Mouse (Mus musculus) megakaryocyte, embryonic 14.5 days (primary cell): ENCODE measurements around the gene Atox1. TPM values are rescaled to one million over a fixed set of nuclear protein-coding genes. Genes with fewer than 3 reads are reported as not detected.

ENCODE experiments used
- H3K27me3 ChIP-seq: replicated peaks from 2 replicates; pipeline ENCODE3; 2012; ENCODE audit warnings: inconsistent platforms
- H3K36me3 ChIP-seq: replicated peaks from 2 replicates; pipeline ENCODE3; 2012; ENCODE audit warnings: low read length, inconsistent platforms, mixed read lengths
- H3K4me1 ChIP-seq: 2 replicates; pipeline ENCODE4 v1.6.1; 2012; ENCODE audit warnings: inconsistent platforms
- H3K4me3 ChIP-seq: replicated peaks from 2 replicates; pipeline ENCODE3; 2012; ENCODE audit warnings: moderate library complexity, mild to moderate bottlenecking, inconsistent platforms
- H3K9me3 ChIP-seq: 2 replicates; pipeline ENCODE4 v1.6.1; 2012; ENCODE audit warnings: inconsistent platforms
- FLI1 ChIP-seq: IDR thresholded peaks from 2 replicates; pipeline ENCODE4 v1.6.1; 2012; ENCODE audit warnings: low read length, inconsistent platforms, mixed read lengths
- GATA1 ChIP-seq: IDR thresholded peaks from 3 replicates; pipeline ENCODE4 v1.6.1; 2012; ENCODE audit warnings: mixed read lengths, low read length, inconsistent platforms, borderline replicate concordance
- polyA plus RNA-seq: library from polyadenylated mRNA; stranded (reverse); fragments of >175 nt; gene quantifications from 2 replicates; pipeline ENCODE4 v1.2.3, GENCODE M21; 2012; ENCODE audit warnings: low replicate concordance; ENCODE audit not compliant: insufficient read depth

Atox1 gene
- polyA plus RNA-seq, 1 experiment: 110 TPM

DNA sequence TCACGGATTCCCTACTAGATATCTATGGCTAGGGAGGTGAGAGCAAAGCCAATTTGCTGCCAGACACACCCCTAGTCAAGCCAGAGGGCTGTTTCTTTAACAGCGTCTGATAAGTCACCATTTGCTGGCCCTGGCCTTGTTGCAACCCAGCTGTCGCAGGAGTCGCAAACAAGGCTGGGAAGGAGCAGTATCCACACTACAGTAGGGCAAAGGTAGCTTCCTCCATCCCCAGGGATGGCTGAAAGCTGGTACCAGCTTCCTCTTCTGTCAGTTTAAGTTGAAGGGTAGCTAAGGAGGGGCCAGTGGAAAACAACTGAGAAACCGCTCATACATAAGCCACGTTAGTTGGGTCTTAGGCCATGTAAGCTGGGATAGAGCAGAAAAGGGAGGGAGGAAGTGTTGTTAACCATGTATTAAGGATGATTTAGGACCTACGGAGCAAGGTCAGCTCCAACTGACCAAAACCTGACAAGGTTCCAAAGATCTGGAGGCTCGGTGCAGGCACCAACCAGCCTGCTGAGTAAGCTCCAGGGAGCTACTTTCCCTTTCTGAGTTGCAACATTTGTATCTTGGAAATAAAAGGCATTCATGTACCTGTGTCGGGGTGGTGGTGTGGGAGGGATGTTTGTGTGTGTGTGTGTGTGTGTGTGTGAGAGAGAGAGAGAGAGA, 45.9 kb downstream of the Atox1 start:
- no peak for TF ChIP-seq FLI1
- Histone ChIP-seq H3K27me3 (peaks cover 17% of the 10 kb centered on the region), H3K4me3 (no peak overlapping the region), H3K9me3 (no peaks in the 10 kb centered on the region), H3K4me1 (peaks cover 96% of the 10 kb centered on the region), H3K36me3 (peaks cover 4% of the 10 kb centered on the region)

GRCm38 (mm10) chr11:55414314-55414713, 46.7 kb downstream of the Atox1 start:
- Histone ChIP-seq H3K4me1 (peaks cover 95% of the 10 kb centered on the region), H3K27me3 (peaks cover 8% of the 10 kb centered on the region), H3K9me3 (no peaks in the 10 kb centered on the region), H3K36me3 (peaks cover 8% of the 10 kb centered on the region), H3K4me3 (no peak overlapping the region)
- TF ChIP-seq GATA1: no peak
- no peak for TF ChIP-seq FLI1

DNA sequence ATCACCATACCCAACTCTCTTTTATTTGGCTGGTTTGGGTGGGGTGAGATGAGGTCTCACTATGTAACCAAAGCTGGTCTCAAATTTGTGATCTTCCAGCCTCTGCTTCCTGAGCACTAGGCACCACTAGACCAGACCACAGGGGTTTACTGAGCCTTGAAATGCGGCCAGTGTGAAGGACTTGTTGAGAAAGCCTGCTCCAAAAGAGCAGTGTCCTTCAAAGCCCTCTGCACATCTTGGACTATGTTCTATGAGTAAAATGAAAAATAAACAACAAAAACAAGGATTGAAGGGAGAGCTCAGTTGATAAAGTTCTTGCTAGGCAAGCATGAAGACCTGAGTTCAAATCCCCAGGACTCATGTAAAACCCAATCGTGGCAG, 47.6 kb downstream of the Atox1 start:
- TF ChIP-seq GATA1: no peak
- TF ChIP-seq FLI1: no peak
- no peak overlapping the region for H3K4me3 ChIP-seq
- peaks cover 15% of the 10 kb centered on the region for H3K36me3 ChIP-seq
- H3K4me1 ChIP-seq: peaks cover 86% of the 10 kb centered on the region
- peaks cover 2% of the 10 kb centered on the region for H3K9me3 ChIP-seq
- H3K27me3 ChIP-seq: peaks cover 3% of the 10 kb centered on the region

DNA sequence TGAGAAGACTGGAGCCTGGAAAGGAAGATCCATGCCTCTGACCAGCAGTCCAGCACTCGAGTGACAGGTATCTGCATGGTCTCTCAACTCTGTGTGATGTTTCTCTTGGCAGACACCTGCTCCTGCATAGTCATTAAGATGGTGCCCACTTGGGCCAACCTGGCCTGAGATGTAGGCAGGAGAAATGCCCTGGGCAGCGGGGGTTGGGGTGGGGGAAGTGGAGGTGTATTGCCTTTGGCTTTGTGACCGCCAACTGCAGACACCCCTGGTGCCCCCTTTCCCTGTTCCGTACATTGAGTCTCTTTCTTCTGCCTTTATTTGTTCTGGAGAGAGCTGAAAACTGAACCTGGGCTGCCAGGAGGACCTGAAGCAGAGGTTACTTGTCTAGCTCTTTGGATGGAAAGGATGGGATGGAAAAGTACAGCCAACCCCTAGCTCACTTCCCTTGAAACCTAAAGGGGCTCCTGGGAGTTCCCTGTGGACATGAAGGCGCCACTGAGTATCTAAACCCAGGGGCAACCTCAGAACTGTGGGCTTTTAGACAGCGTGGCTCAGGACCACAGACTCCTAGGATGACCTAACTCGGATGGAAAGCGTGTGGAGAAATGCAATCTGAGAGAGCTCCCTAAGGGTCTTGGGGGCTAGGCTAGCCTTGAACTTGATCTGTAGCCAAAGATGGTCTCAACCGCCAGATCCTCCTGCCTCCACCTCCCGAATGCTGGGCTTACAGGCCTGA, 48.2 kb downstream of the Atox1 start:
- Histone ChIP-seq H3K4me3 (no peak overlapping the region), H3K27me3 (peaks cover 3% of the 10 kb centered on the region), H3K9me3 (peaks cover 7% of the 10 kb centered on the region), H3K36me3 (peaks cover 19% of the 10 kb centered on the region), H3K4me1 (peaks cover 80% of the 10 kb centered on the region)
- TF ChIP-seq GATA1: no peak
- TF ChIP-seq FLI1: no peak

DNA sequence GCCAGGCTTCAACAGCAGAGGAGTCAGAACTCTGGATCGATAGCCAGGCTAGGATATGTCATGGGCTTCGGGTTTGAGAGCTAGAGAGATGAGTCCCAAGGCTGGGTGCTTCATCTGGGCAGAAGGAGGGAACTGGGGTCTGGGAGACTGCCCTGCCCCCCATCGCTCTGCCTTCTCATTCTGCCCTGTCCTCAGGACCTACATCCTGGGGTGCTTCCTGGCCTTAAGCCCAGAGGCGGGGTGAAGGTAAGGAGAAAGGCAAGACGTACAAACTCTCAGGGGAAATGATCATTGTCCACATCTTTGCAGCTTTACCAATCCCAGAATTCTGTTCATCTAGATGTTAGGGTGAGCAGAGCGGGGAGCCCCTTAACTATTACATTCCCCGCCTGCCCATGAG, 49.0 kb downstream of the Atox1 start:
- no peak overlapping the region for H3K4me3 ChIP-seq
- peaks cover 27% of the 10 kb centered on the region for H3K36me3 ChIP-seq
- peaks cover 3% of the 10 kb centered on the region for H3K27me3 ChIP-seq
- H3K4me1 ChIP-seq: peaks cover 76% of the 10 kb centered on the region
- H3K9me3 ChIP-seq: peaks cover 15% of the 10 kb centered on the region
- TF ChIP-seq FLI1 (no peak), GATA1 (no peak)

- TF ChIP-seq GATA1 (no peak), FLI1 (no peak)
- H3K9me3 ChIP-seq: peaks cover 21% of the 10 kb centered on the region
- H3K4me3 ChIP-seq: no peak overlapping the region
- peaks cover 74% of the 10 kb centered on the region for H3K4me1 ChIP-seq
- peaks cover 42% of the 10 kb centered on the region for H3K36me3 ChIP-seq
- peaks cover 3% of the 10 kb centered on the region for H3K27me3 ChIP-seq
These were observed 50.5 kb downstream of the Atox1 start for GRCm38 (mm10) chr11:55410502-55410901.

DNA sequence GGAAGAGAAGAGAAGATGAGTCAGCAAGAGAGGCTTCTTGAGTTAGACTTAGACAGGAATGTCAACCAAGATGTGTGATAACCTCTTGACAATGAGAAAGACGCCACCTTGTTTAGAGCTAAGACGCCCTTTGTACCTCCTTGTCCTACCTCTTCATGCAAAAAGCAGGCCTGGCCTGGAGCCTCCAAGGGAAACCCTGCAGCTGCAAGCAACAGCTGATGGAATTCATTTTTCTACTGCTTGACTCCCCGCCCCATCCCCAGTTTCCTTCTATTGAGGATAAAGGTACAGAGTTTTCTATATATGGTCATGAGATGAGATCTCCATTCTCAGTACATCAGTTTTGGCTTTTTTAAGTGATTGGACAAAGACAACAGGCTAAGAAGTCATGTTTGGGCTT, 51.0 kb downstream of the Atox1 start:
- peaks cover 74% of the 10 kb centered on the region for H3K4me1 ChIP-seq
- H3K9me3 ChIP-seq: peaks cover 21% of the 10 kb centered on the region
- H3K4me3 ChIP-seq: no peak overlapping the region
- peaks cover 47% of the 10 kb centered on the region for H3K36me3 ChIP-seq
- TF ChIP-seq GATA1: no peak
- H3K27me3 ChIP-seq: peaks cover 3% of the 10 kb centered on the region

- H3K36me3 ChIP-seq: peaks cover 52% of the 10 kb centered on the region
- peaks cover 2% of the 10 kb centered on the region for H3K27me3 ChIP-seq
- H3K4me1 ChIP-seq: peaks cover 49% of the 10 kb centered on the region
- TF ChIP-seq GATA1 (no peak), FLI1 (no peak)
- peaks cover 21% of the 10 kb centered on the region for H3K9me3 ChIP-seq
- peak overlapping the region; percentile 67 for H3K4me3 ChIP-seq
These were observed 53.9 kb downstream of the Atox1 start for GRCm38 (mm10) chr11:55407133-55407532.

DNA sequence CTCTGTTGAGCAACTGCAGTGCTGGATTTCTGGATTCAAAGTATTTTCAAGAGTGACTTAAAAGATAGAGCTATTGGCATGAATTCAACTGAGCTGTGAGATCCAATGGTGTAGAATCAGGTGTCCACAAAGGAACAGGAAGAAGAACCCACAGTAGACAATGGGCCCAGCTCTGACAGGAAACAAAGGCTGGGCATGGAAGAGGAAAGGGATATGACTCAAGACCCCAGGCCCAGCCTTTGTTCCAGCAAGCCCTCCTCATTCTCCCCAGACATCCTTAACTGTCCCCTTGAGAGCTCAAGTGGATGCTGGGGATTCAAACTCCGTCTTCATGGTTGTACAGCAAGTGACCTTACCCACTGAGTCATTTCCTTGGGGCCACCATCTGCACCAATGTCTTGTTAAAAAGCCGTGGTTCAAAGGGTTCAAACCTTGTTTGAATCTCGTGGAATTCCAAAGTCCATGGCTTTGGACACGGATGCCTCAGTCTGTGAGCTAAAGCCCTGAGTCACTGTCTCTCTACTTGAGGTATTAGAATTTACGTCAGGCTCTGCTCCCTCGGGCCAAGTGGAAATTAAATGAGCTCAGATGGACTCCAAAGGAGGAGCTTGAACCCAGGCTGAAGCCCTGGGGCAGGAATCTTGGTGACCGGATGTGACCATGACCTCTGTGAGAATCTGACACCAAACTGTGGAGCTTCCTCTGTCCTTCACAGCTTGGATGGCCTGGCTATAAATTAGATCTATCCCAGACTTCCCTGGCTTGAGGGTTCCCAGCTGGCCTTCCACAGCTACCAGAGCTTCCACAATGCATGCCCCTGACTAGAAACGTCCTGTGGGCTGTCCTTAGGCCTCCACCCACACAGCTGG, 55.2 kb downstream of the Atox1 start:
- no peak overlapping the region for H3K4me3 ChIP-seq
- peaks cover 5% of the 10 kb centered on the region for H3K27me3 ChIP-seq
- TF ChIP-seq FLI1 (no peak), GATA1 (no peak)
- peaks cover 21% of the 10 kb centered on the region for H3K9me3 ChIP-seq
- peaks cover 38% of the 10 kb centered on the region for H3K4me1 ChIP-seq
- peaks cover 57% of the 10 kb centered on the region for H3K36me3 ChIP-seq
